Mouse (Mus musculus) ES-E14 (cell line): ENCODE data around the gene Egr4. TPM values are rescaled to one million over a fixed set of nuclear protein-coding genes. Genes with fewer than 3 reads are reported as not detected.

ENCODE experiments used
- DNase-seq: peaks from one replicate; pipeline ENCODE4 v3.0.0-alpha.2; 2013; ENCODE audit warnings: low read depth, low spot score
- H3K27ac ChIP-seq: 2 replicates; pipeline ENCODE4 v1.5.1; 2012; ENCODE audit warnings: low read depth, mild to moderate bottlenecking, low read length, moderate library complexity, mixed read lengths; ENCODE audit not compliant: poor library complexity, insufficient read depth, severe bottlenecking
- H3K36me3 ChIP-seq: 2 replicates; pipeline ENCODE4 v1.6.1; 2012; ENCODE audit warnings: mild to moderate bottlenecking, low read length, moderate library complexity, mixed read lengths; ENCODE audit not compliant: control insufficient read depth, poor library complexity, insufficient read depth, severe bottlenecking
- H3K4me1 ChIP-seq, 2 experiments: fragments of 150-350 bp in 1 of 2; sonication (generic) in 1 of 2; 2 replicates each; pipeline ENCODE4 v1.6.1; 2012; ENCODE audit warnings: low read length in 2 of 2, mild to moderate bottlenecking in 1 of 2, mixed read lengths in 1 of 2; ENCODE audit not compliant: control insufficient read depth in 2 of 2, insufficient read depth in 2 of 2, poor library complexity in 1 of 2
- H3K4me3 ChIP-seq, 2 experiments: fragments of 150-350 bp in 1 of 2; sonication (generic) in 1 of 2; 2 replicates each; pipeline ENCODE4 v1.5.1; 2012; ENCODE audit warnings: low read length in 2 of 2, low read depth in 1 of 2, mild to moderate bottlenecking in 1 of 2, mixed read lengths in 1 of 2; ENCODE audit not compliant: insufficient read depth in 1 of 2, poor library complexity in 1 of 2, severe bottlenecking in 1 of 2
- H3K9ac ChIP-seq: 2 replicates; pipeline ENCODE4 v1.6.1; 2012; ENCODE audit warnings: low read depth, mild to moderate bottlenecking, low read length, mixed read lengths; ENCODE audit not compliant: poor library complexity, insufficient read depth, severe bottlenecking
- H3K9me3 ChIP-seq: fragments of 150-350 bp; sonication (generic); 2 replicates; pipeline ENCODE4 v1.6.1; 2012; ENCODE audit warnings: low read depth, mild to moderate bottlenecking, low read length; ENCODE audit not compliant: control insufficient read depth, insufficient read depth
- CHD2 ChIP-seq: IDR thresholded peaks from 2 replicates; pipeline ENCODE4 v1.6.1; 2014; ENCODE audit warnings: mild to moderate bottlenecking, low read depth, low read length, inconsistent platforms
- HCFC1 ChIP-seq: IDR thresholded peaks from 2 replicates; pipeline ENCODE4 v1.6.1; 2012; ENCODE audit warnings: low read length, inconsistent platforms, borderline replicate concordance; ENCODE audit not compliant: insufficient read depth
- MAFK ChIP-seq: IDR thresholded peaks from 2 replicates; pipeline ENCODE4 v1.6.1; 2014; ENCODE audit warnings: mild to moderate bottlenecking, low read depth, low read length, inconsistent platforms; ENCODE audit not compliant: insufficient read depth
- ZC3H11A ChIP-seq: IDR thresholded peaks from 2 replicates; pipeline ENCODE4 v1.6.1; 2012; ENCODE audit warnings: low read depth, mild to moderate bottlenecking, inconsistent platforms, low read length, borderline replicate concordance
- ZNF384 ChIP-seq: IDR thresholded peaks from 2 replicates; pipeline ENCODE4 v1.6.1; 2012; ENCODE audit warnings: low read depth, low read length, inconsistent platforms
- in situ Hi-C, 2 experiments: fragments of 600-800 bp; cut with MboI; formaldehyde crosslinking; loops; one replicate each; pipeline ENCODE4 v1.15.1; 2025; ENCODE audit warnings: low sequenced_read_pairs in 2 of 2, inconsistent platforms in 1 of 2; ENCODE audit not compliant: unreplicated experiment in 2 of 2
- total RNA-seq: library from RNA; depleted of rRNA; stranded (reverse); fragments of 300-350 nt; gene quantifications from 2 replicates; pipeline ENCODE4 v1.2.3, GENCODE M21; 2012

Egr4 gene
- total RNA-seq, 1 experiment: 0.31 TPM

- no peak for DNase-seq
- Histone ChIP-seq H3K9ac (no peak overlapping the region), H3K4me3 (peak overlapping the region; percentile 9 to 19; a peak in 1 of 4 replicates), H3K27ac (no peak overlapping the region), H3K4me1 (peaks cover 4 to 22% of the 10 kb centered on the region in 2 experiments; a peak in 1 of 4 replicates), H3K9me3 (no peaks in the 10 kb centered on the region), H3K36me3 (no peaks in the 10 kb centered on the region)
- in situ Hi-C loops: no loop called here
- TF ChIP-seq CHD2: no peak
- no peak for TF ChIP-seq MAFK
- TF ChIP-seq ZC3H11A: no peak
- no peak for TF ChIP-seq HCFC1
- TF ChIP-seq ZNF384: no peak
Observed at GRCm38 (mm10) chr6:85478416-85478815, 35.0 kb downstream of the Egr4 start.

- Histone ChIP-seq H3K9me3 (no peaks in the 10 kb centered on the region), H3K9ac (no peak overlapping the region), H3K36me3 (no peaks in the 10 kb centered on the region), H3K27ac (no peak overlapping the region), H3K4me3 (no peak overlapping the region), H3K4me1 (peaks cover 4 to 22% of the 10 kb centered on the region in 2 experiments; a peak in 1 of 4 replicates)
- in situ Hi-C loops: no loop called here
- TF ChIP-seq ZNF384: no peak
- TF ChIP-seq HCFC1: no peak
- TF ChIP-seq CHD2: no peak
- TF ChIP-seq ZC3H11A: no peak
- TF ChIP-seq MAFK: no peak
- DNase-seq: peak; percentile 69
Observed at GRCm38 (mm10) chr6:85477366-85477917, 35.9 kb downstream of the Egr4 start.

GRCm38 (mm10) chr6:85475581-85475980 is 37.8 kb downstream of the Egr4 start:
- no peak for TF ChIP-seq CHD2
- TF ChIP-seq MAFK: no peak
- TF ChIP-seq ZNF384: no peak
- TF ChIP-seq HCFC1: no peak
- no peak for TF ChIP-seq ZC3H11A
- no peak overlapping the region for H3K27ac ChIP-seq
- no peak for DNase-seq
- in situ Hi-C loops: no loop called here
- peaks cover 4 to 20% of the 10 kb centered on the region in 2 experiments; a peak in 1 of 4 replicates for H3K4me1 ChIP-seq
- no peak overlapping the region for H3K4me3 ChIP-seq
- no peaks in the 10 kb centered on the region for H3K9me3 ChIP-seq
- no peaks in the 10 kb centered on the region for H3K36me3 ChIP-seq
- H3K9ac ChIP-seq: no peak overlapping the region

- TF ChIP-seq CHD2 (no peak), MAFK (no peak), HCFC1 (no peak), ZC3H11A (no peak), ZNF384 (no peak)
- no peak for DNase-seq
- no peak overlapping the region for H3K27ac ChIP-seq
- in situ Hi-C loops: no loop called here
- no peak overlapping the region for H3K4me3 ChIP-seq
- peaks cover 17% of the 10 kb centered on the region for H3K36me3 ChIP-seq
- H3K4me1 ChIP-seq: peaks cover 4 to 13% of the 10 kb centered on the region in 2 experiments; a peak in 1 of 4 replicates
- no peak overlapping the region for H3K9ac ChIP-seq
- no peaks in the 10 kb centered on the region for H3K9me3 ChIP-seq
Observed at GRCm38 (mm10) chr6:85472542-85472941, 40.8 kb downstream of the Egr4 start.

GRCm38 (mm10) chr6:85471962-85472361 is 41.4 kb downstream of the Egr4 start:
- no peak for DNase-seq
- peaks cover 23% of the 10 kb centered on the region for H3K36me3 ChIP-seq
- TF ChIP-seq ZNF384 (no peak), ZC3H11A (no peak), CHD2 (no peak), MAFK (no peak), HCFC1 (no peak)
- H3K27ac ChIP-seq: no peak overlapping the region
- no peak overlapping the region for H3K4me3 ChIP-seq
- in situ Hi-C loops: no loop called here
- H3K4me1 ChIP-seq: peaks cover 4 to 13% of the 10 kb centered on the region in 2 experiments; a peak in 1 of 4 replicates
- no peaks in the 10 kb centered on the region for H3K9me3 ChIP-seq
- H3K9ac ChIP-seq: no peak overlapping the region
